Mouse (Mus musculus) stomach, postnatal 0 days (tissue): Measurements from ENCODE around the gene Zfp697. TPM values are rescaled to one million over a fixed set of nuclear protein-coding genes. Genes with fewer than 3 reads are reported as not detected.

Experiments used
- ATAC-seq: fragments of 200-750 bp; cut with Nextera tagmentation; 2 replicates; pipeline ENCODE4 v1.8.0; 2017; ENCODE audit not compliant: low FRiP score, low TSS enrichment
- DNase-seq: peaks from one replicate; pipeline ENCODE4 v3.0.0-alpha.2; 2016; ENCODE audit warnings: low spot score
- H3K27ac ChIP-seq: fragments of 300-500 bp; sonication (generic); replicated peaks from 2 replicates; pipeline ENCODE4 v1.5.1; 2014; ENCODE audit warnings: mild to moderate bottlenecking, control low read depth
- H3K27me3 ChIP-seq: fragments of 300-500 bp; sonication (generic); 2 replicates; pipeline ENCODE4 v1.6.1; 2014; ENCODE audit warnings: low read length; ENCODE audit not compliant: control insufficient read depth, insufficient read depth
- H3K36me3 ChIP-seq: fragments of 300-500 bp; sonication (generic); 2 replicates; pipeline ENCODE4 v1.6.1; 2014; ENCODE audit warnings: low read length, mixed read lengths; ENCODE audit not compliant: control insufficient read depth, insufficient read depth
- H3K4me1 ChIP-seq: fragments of 300-500 bp; sonication (generic); replicated peaks from 2 replicates; pipeline ENCODE4 v1.6.1; 2014; ENCODE audit warnings: antibody characterized with exemption; ENCODE audit not compliant: control insufficient read depth, insufficient read depth
- H3K4me2 ChIP-seq: fragments of 300-500 bp; sonication (generic); replicated peaks from 2 replicates; pipeline ENCODE4 v1.6.1; 2014; ENCODE audit warnings: low read depth, mild to moderate bottlenecking, control low read depth, moderate library complexity
- H3K4me3 ChIP-seq: fragments of 300-500 bp; sonication (generic); 2 replicates; pipeline ENCODE4 v1.5.1; 2014; ENCODE audit warnings: low read depth, low read length, control low read depth
- H3K9ac ChIP-seq: fragments of 300-500 bp; sonication (generic); 2 replicates; pipeline ENCODE4 v1.6.1; 2014; ENCODE audit warnings: mild to moderate bottlenecking, low read length, control low read depth, mixed read lengths
- H3K9me3 ChIP-seq: fragments of 300-500 bp; sonication (generic); 2 replicates; pipeline ENCODE4 v1.6.1; 2016; ENCODE audit warnings: low read length; ENCODE audit not compliant: control insufficient read depth
- CTCF ChIP-seq: IDR thresholded peaks from 2 replicates; pipeline ENCODE4 v1.5.1; 2016; ENCODE audit warnings: antibody characterized with exemption, low read depth, mild to moderate bottlenecking, moderate library complexity
- EP300 ChIP-seq: optimal IDR thresholded peaks from 2 replicates; pipeline ENCODE3; 2016; ENCODE audit warnings: antibody characterized with exemption
- WGBS: fragments of 180-500 bp; shearing (Covaris S2); extraction: QIAGEN DNeasy Blood & Tissue Kit; methylation state at CpG from one replicate; pipeline ENCODE4 v1.1.7; 2014; 5-methylcytosine and 5-hydroxymethylcytosine counted together
- polyA plus RNA-seq: library from polyadenylated mRNA; unstranded; fragments of >200 nt; fragmentation: Nextera tagmentation; extraction: Ambion mirVana; gene quantifications from 2 replicates; pipeline ENCODE4 v1.2.1, GENCODE M21; 2015

The Zfp697 gene
- polyA plus RNA-seq, 1 experiment from 2014 or later: 2.1 TPM

- TF ChIP-seq EP300 (no peak), CTCF (no peak)
- Histone ChIP-seq H3K4me1 (no peaks in the 10 kb centered on the region), H3K27me3 (no peaks in the 10 kb centered on the region), H3K9ac (no peak overlapping the region), H3K4me2 (no peak overlapping the region), H3K9me3 (no peaks in the 10 kb centered on the region), H3K27ac (no peak overlapping the region), H3K4me3 (no peak overlapping the region), H3K36me3 (no peaks in the 10 kb centered on the region)
- DNase-seq: no peak
- no peak for ATAC-seq
- WGBS: 66% methylated on average over 2 of the region's 2 CpGs
Measured at GRCm38 (mm10) chr3:98752171-98752570, 369.9 kb downstream of the Zfp697 start.

- H3K36me3 ChIP-seq: no peaks in the 10 kb centered on the region
- no peak overlapping the region for H3K4me2 ChIP-seq
- no peaks in the 10 kb centered on the region for H3K27me3 ChIP-seq
- DNase-seq (no peak), ATAC-seq (no peak)
- no peak overlapping the region for H3K27ac ChIP-seq
- no peak overlapping the region for H3K4me3 ChIP-seq
- no peaks in the 10 kb centered on the region for H3K9me3 ChIP-seq
- no peaks in the 10 kb centered on the region for H3K4me1 ChIP-seq
- H3K9ac ChIP-seq: no peak overlapping the region
- WGBS: 78% methylated on average over 3 of the region's 3 CpGs
- no peak for TF ChIP-seq EP300
- TF ChIP-seq CTCF: no peak
Measured at GRCm38 (mm10) chr3:98756836-98757235, 374.6 kb downstream of the Zfp697 start.

- H3K36me3 ChIP-seq: no peaks in the 10 kb centered on the region
- H3K9me3 ChIP-seq: no peaks in the 10 kb centered on the region
- H3K4me3 ChIP-seq: no peak overlapping the region
- H3K9ac ChIP-seq: no peak overlapping the region
- TF ChIP-seq CTCF (no peak), EP300 (no peak)
- H3K27ac ChIP-seq: no peak overlapping the region
- ATAC-seq (no peak), DNase-seq (no peak)
- no peaks in the 10 kb centered on the region for H3K27me3 ChIP-seq
- H3K4me2 ChIP-seq: no peak overlapping the region
- H3K4me1 ChIP-seq: no peaks in the 10 kb centered on the region
Measured at GRCm38 (mm10) chr3:98764155-98764554, 381.9 kb downstream of the Zfp697 start.

DNA sequence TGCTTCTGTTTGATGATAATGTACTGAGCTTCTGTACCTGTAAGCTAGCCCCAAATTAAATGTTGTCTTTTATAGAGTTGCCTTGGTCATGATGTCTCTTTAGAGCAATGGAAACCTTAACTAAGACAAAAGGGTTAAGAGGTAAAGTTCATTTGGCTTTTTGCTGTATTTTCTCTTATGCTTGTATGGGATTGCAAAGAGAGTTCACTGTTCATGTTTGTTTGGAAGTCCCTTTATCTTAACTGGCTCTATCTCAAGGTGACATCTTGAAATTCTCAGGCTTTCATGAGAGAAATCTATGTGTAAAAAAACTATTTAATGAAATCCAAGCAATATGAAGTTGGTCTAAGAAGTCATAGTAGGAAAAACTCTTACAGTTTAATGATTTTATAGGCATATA lies 398.7 kb downstream of the Zfp697 start:
- ATAC-seq (no peak), DNase-seq (no peak)
- Histone ChIP-seq H3K9ac (no peak overlapping the region), H3K9me3 (no peaks in the 10 kb centered on the region), H3K4me1 (no peaks in the 10 kb centered on the region), H3K4me3 (no peak overlapping the region), H3K4me2 (no peak overlapping the region), H3K36me3 (no peaks in the 10 kb centered on the region), H3K27ac (no peak overlapping the region), H3K27me3 (no peaks in the 10 kb centered on the region)
- TF ChIP-seq EP300 (no peak), CTCF (no peak)

GRCm38 (mm10) chr3:98782181-98782868 lies 400.1 kb downstream of the Zfp697 start:
- no peak overlapping the region for H3K4me2 ChIP-seq
- H3K9me3 ChIP-seq: no peaks in the 10 kb centered on the region
- TF ChIP-seq EP300 (no peak), CTCF (no peak)
- H3K9ac ChIP-seq: no peak overlapping the region
- no peaks in the 10 kb centered on the region for H3K4me1 ChIP-seq
- no peak overlapping the region for H3K27ac ChIP-seq
- no peak for ATAC-seq
- no peaks in the 10 kb centered on the region for H3K27me3 ChIP-seq
- no peak overlapping the region for H3K4me3 ChIP-seq
- no peak for DNase-seq
- no peaks in the 10 kb centered on the region for H3K36me3 ChIP-seq

GRCm38 (mm10) chr3:98786551-98786950 lies 404.3 kb downstream of the Zfp697 start:
- 63% methylated on average over 2 of the region's 2 CpGs for WGBS
- Histone ChIP-seq H3K27me3 (no peaks in the 10 kb centered on the region), H3K9me3 (no peaks in the 10 kb centered on the region), H3K4me2 (no peak overlapping the region), H3K4me3 (no peak overlapping the region), H3K27ac (no peak overlapping the region), H3K9ac (no peak overlapping the region), H3K4me1 (no peaks in the 10 kb centered on the region), H3K36me3 (no peaks in the 10 kb centered on the region)
- ATAC-seq: no peak
- TF ChIP-seq CTCF: no peak
- no peak for TF ChIP-seq EP300
- DNase-seq: no peak

Other genes with a start within 250 kb of the Zfp697 start
- not detected in 2 replicates for gene Adam30, start 221.8 kb upstream of the Zfp697 start, polyA plus RNA-seq
- not detected in 2 replicates for gene Reg4, start 160.3 kb upstream of the Zfp697 start, polyA plus RNA-seq
- 290 and 337 TPM in 2 replicates for gene Hmgcs2, start 102.0 kb upstream of the Zfp697 start, polyA plus RNA-seq
- gene Phgdh, start 42.5 kb upstream of the Zfp697 start, polyA plus RNA-seq: 87.7 and 95.1 TPM in 2 replicates
- gene Gm4450, start 74.7 kb downstream of the Zfp697 start, polyA plus RNA-seq: not detected in 2 replicates
- gene Hsd3b4, start 128.1 kb downstream of the Zfp697 start, polyA plus RNA-seq: not detected in 2 replicates
- not detected in 2 replicates for gene Gm10681, start 206.3 kb downstream of the Zfp697 start, polyA plus RNA-seq
- not detected in 2 replicates for gene Hsd3b5, start 247.8 kb downstream of the Zfp697 start, polyA plus RNA-seq